Mouse (Mus musculus) lung, postnatal 0 days (tissue): ENCODE measurements around the gene Ifitm6. TPM values are rescaled to one million over a fixed set of nuclear protein-coding genes. Genes with fewer than 3 reads are reported as not detected.

Experiments
- ATAC-seq: fragments of 200-750 bp; cut with Nextera tagmentation; 2 replicates; pipeline ENCODE4 v1.8.0; 2017; ENCODE audit warnings: moderate library complexity
- DNase-seq: peaks from one replicate; pipeline ENCODE4 v3.0.0-alpha.2; 2016; ENCODE audit warnings: low spot score
- H3K27ac ChIP-seq: fragments of 300-500 bp; sonication (generic); 2 replicates; pipeline ENCODE4 v1.5.1; 2014; ENCODE audit warnings: antibody characterized with exemption, mild to moderate bottlenecking, low read length, mixed read lengths
- H3K27me3 ChIP-seq: fragments of 300-500 bp; sonication (generic); replicated peaks from 2 replicates; pipeline ENCODE4 v1.6.1; 2014; ENCODE audit warnings: low read length, mixed read lengths; ENCODE audit not compliant: insufficient read depth
- H3K36me3 ChIP-seq: fragments of 300-500 bp; sonication (generic); 2 replicates; pipeline ENCODE4 v1.6.1; 2014; ENCODE audit warnings: low read length, mixed read lengths; ENCODE audit not compliant: insufficient read depth
- H3K4me1 ChIP-seq: fragments of 300-500 bp; sonication (generic); 2 replicates; pipeline ENCODE4 v1.6.1; 2014; ENCODE audit warnings: antibody characterized with exemption, low read depth, low read length, mixed read lengths; ENCODE audit not compliant: insufficient read depth
- H3K4me2 ChIP-seq: fragments of 300-500 bp; sonication (generic); replicated peaks from 2 replicates; pipeline ENCODE4 v1.6.1; 2014; ENCODE audit warnings: low read depth, mild to moderate bottlenecking, low read length, moderate library complexity, mixed read lengths
- H3K4me3 ChIP-seq: fragments of 300-500 bp; sonication (generic); 2 replicates; pipeline ENCODE4 v1.5.1; 2014; ENCODE audit warnings: low read depth, low read length
- H3K9ac ChIP-seq: fragments of 300-500 bp; sonication (generic); replicated peaks from 2 replicates; pipeline ENCODE4 v1.6.1; 2014; ENCODE audit warnings: low read depth, mild to moderate bottlenecking
- H3K9me3 ChIP-seq: fragments of 300-500 bp; sonication (generic); 2 replicates; pipeline ENCODE4 v1.6.1; 2016; ENCODE audit warnings: low read length, mixed read lengths
- CTCF ChIP-seq: IDR thresholded peaks from 2 replicates; pipeline ENCODE4 v1.5.1; 2016; ENCODE audit warnings: antibody characterized with exemption, mild to moderate bottlenecking
- EP300 ChIP-seq: IDR thresholded peaks from 2 replicates; pipeline ENCODE4 v1.6.1; 2016; ENCODE audit warnings: antibody characterized with exemption, mild to moderate bottlenecking, control low read depth
- WGBS: fragments of 180-500 bp; shearing (Covaris S2); extraction: QIAGEN DNeasy Blood & Tissue Kit; methylation state at CpG from one replicate; pipeline ENCODE4 v1.1.7; 2014; 5-methylcytosine and 5-hydroxymethylcytosine counted together
- polyA plus RNA-seq: library from polyadenylated mRNA; unstranded; fragments of >200 nt; fragmentation: Nextera tagmentation; extraction: Ambion mirVana; gene quantifications from 2 replicates; pipeline ENCODE4 v1.2.1, GENCODE M21; 2015

The Ifitm6 gene
- polyA plus RNA-seq, 1 experiment from 2014 or later, result 7.7 TPM

- H3K9ac ChIP-seq, result no peak within 1 kb of the TSS
- 1% methylated on average over 48 of the region's 72 CpGs for WGBS
- ATAC-seq (peak; percentile 91), DNase-seq (peak; percentile 56)
- H3K27me3 ChIP-seq, result peaks cover 17% of the 10 kb centered on the region; the same call in 1 of the 2 replicates
- H3K9me3 ChIP-seq, result no peaks in the 10 kb centered on the region
- peak within 1 kb of the TSS; percentile 87 for H3K4me2 ChIP-seq
- 0 out of 2 replicates have a peak, but pooled peaks cover 7% of the 10 kb centered on the region for H3K4me1 ChIP-seq
- no peak within 1 kb of the TSS for H3K27ac ChIP-seq
- no peak for TF ChIP-seq CTCF
- no peak for TF ChIP-seq EP300
- no peaks in the 10 kb centered on the region for H3K36me3 ChIP-seq
- H3K4me3 ChIP-seq, result peak within 1 kb of the TSS; percentile 46
Observed at GRCm38 (mm10) chr7:141060426-141061242, 42.9 kb upstream of the Ifitm6 start, which contains the start of gene B4galnt4. Gene B4galnt4, plus strand, starts transcription at chr7:141061104.

DNA sequence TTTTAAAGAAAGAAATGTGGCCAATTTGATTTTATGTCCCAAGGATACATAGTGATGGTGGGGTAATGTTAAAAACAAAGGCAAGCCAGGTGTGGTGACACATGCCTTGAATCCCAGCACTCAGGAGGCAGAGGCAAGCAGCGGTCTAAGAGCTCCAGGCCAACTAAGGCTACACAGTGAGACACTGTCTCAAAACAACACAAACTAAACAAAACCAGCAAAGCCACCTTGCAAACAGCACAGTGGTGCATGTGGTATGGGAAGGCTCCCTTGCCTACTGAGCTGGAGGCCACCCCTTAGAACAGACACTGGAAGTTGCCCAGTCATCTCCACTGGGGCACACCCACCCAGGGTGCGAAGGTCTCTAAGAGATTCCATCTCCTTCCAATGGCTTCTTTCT, 42.2 kb upstream of the Ifitm6 start:
- no peak for TF ChIP-seq CTCF
- TF ChIP-seq EP300, result no peak
- DNase-seq, result no peak
- Histone ChIP-seq H3K9ac (no peak overlapping the region), H3K4me3 (no peak overlapping the region), H3K36me3 (no peaks in the 10 kb centered on the region), H3K4me2 (no peak overlapping the region; the same call in 1 of the 2 replicates), H3K9me3 (no peaks in the 10 kb centered on the region), H3K27ac (no peak overlapping the region), H3K27me3 (peaks cover 17% of the 10 kb centered on the region; the same call in 1 of the 2 replicates), H3K4me1 (0 out of 2 replicates have a peak, but pooled peaks cover 7% of the 10 kb centered on the region)
- WGBS, result 77% methylated on average over 2 of the region's 2 CpGs
- no peak for ATAC-seq

DNA sequence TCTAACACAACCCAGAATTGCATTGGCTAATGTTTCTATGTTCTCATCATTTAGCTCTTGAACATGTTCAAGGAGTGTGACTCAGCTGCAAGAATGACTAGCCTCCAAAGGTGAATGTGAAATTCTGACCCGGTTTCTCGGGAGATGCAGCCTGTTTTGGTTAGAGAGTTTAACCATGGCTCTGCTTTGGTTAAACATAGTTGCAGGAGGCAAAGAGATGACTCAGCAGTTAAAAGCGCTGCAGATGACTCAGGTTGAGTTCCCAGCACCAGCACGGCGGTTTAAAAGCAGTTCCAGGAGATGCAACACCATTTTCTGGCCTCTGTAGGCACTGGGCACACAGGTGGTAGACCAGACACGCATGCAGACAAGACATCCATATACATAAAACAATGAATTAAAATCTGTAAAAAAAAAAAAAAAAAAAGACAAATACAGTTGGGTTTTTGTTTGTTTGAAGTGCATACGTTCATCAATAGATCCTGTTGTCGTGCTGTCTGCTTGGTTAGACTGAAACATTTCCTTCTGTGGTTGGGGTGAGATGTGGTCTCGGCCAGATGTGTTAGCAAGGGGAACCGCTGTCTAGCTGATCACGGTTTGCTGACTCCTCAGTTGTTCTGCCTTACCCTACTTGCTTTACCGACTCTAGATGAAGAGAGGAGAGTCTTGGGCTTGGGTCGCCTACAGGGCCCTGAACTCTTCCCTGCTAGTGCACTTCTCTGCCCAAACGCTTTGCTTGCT, 41.0 kb upstream of the Ifitm6 start:
- H3K4me1 ChIP-seq, result 0 out of 2 replicates have a peak, but pooled peaks cover 7% of the 10 kb centered on the region
- H3K9ac ChIP-seq, result no peak overlapping the region
- H3K4me3 ChIP-seq, result no peak overlapping the region
- no peak overlapping the region for H3K4me2 ChIP-seq
- peaks cover 17% of the 10 kb centered on the region; the same call in 1 of the 2 replicates for H3K27me3 ChIP-seq
- no peaks in the 10 kb centered on the region for H3K9me3 ChIP-seq
- no peak for DNase-seq
- no peak overlapping the region for H3K27ac ChIP-seq
- no peaks in the 10 kb centered on the region for H3K36me3 ChIP-seq
- ATAC-seq, result no peak
- TF ChIP-seq EP300 (no peak), CTCF (no peak)
- WGBS, result 89% methylated on average over 14 of the region's 14 CpGs

DNA sequence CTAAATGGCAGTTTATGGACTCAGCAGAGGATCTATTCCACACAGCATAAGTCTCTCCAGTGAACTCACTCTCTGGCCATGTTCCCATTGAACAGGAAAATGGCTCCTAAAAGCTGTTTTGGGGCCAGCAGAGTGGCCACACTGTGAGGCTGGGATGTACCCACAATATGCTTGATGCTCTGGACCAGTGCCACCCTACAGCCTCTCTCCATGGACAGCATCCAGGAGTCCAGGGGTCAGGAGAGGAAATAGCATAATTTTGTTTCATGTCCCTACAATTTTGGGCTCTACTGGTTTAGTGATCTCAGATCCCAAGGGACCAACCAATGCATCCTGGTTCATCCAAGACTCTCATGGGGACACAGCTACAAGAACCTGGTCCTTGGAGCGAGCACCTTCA, 39.8 kb upstream of the Ifitm6 start:
- no peak for ATAC-seq
- 88% methylated on average over 1 of the region's 1 CpGs for WGBS
- no peak overlapping the region for H3K4me2 ChIP-seq
- TF ChIP-seq CTCF, result no peak
- TF ChIP-seq EP300, result no peak
- peaks cover 17% of the 10 kb centered on the region; the same call in 1 of the 2 replicates for H3K27me3 ChIP-seq
- no peak overlapping the region for H3K4me3 ChIP-seq
- 0 out of 2 replicates have a peak, but pooled peaks cover 7% of the 10 kb centered on the region for H3K4me1 ChIP-seq
- no peaks in the 10 kb centered on the region for H3K9me3 ChIP-seq
- no peaks in the 10 kb centered on the region for H3K36me3 ChIP-seq
- no peak overlapping the region for H3K9ac ChIP-seq
- H3K27ac ChIP-seq, result no peak overlapping the region
- no peak for DNase-seq

DNA sequence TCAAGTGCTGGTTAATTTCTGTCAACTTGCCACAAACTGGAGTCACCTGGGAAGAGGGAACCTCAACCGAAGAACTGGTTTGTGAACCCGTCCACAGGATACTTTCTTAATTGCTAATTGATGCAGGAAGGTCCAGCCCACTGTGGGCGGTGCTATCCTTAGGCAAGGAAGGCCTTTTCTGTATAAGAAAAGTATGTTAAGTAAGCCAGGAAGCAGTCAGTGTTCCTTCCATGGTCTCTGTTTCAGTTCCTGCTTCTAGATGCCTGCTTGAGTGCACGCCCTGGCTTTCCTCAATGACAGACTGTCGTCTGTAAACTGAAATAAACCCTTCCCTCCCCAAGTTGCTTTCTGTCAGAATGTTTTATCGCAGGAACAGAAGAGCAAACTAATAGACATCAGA, 39.3 kb upstream of the Ifitm6 start:
- Histone ChIP-seq H3K4me1 (0 out of 2 replicates have a peak, but pooled peaks cover 7% of the 10 kb centered on the region), H3K27ac (no peak overlapping the region), H3K36me3 (no peaks in the 10 kb centered on the region), H3K27me3 (peaks cover 17% of the 10 kb centered on the region; the same call in 1 of the 2 replicates), H3K9me3 (no peaks in the 10 kb centered on the region), H3K4me3 (no peak overlapping the region), H3K4me2 (no peak overlapping the region), H3K9ac (no peak overlapping the region)
- TF ChIP-seq CTCF (no peak), EP300 (no peak)
- ATAC-seq (no peak), DNase-seq (no peak)
- WGBS, result 80% methylated on average over 6 of the region's 6 CpGs

GRCm38 (mm10) chr7:141055785-141056184, 38.1 kb upstream of the Ifitm6 start:
- Histone ChIP-seq H3K9ac (no peak overlapping the region), H3K4me3 (no peak overlapping the region), H3K27ac (no peak overlapping the region), H3K36me3 (no peaks in the 10 kb centered on the region), H3K9me3 (no peaks in the 10 kb centered on the region), H3K4me1 (0 out of 2 replicates have a peak, but pooled peaks cover under 1% of the 10 kb centered on the region), H3K4me2 (no peak overlapping the region), H3K27me3 (peaks cover 6% of the 10 kb centered on the region; the same call in 1 of the 2 replicates)
- WGBS, result 75% methylated on average over 4 of the region's 4 CpGs
- DNase-seq (no peak), ATAC-seq (no peak)
- TF ChIP-seq EP300, result no peak
